Mouse (Mus musculus) intestine, embryonic 15.5 days (tissue): ENCODE data around the gene Gpr27. TPM values are rescaled to one million over a fixed set of nuclear protein-coding genes. Genes with fewer than 3 reads are reported as not detected.

Source experiments
- ATAC-seq: fragments of 200-750 bp; cut with Nextera tagmentation; 2 replicates; pipeline ENCODE4 v1.8.0; 2017; ENCODE audit warnings: moderate TSS enrichment, moderate library complexity
- H3K27ac ChIP-seq: fragments of 300-500 bp; sonication (generic); 2 replicates; pipeline ENCODE4 v1.5.1; 2015; ENCODE audit warnings: mild to moderate bottlenecking, inconsistent platforms
- H3K27me3 ChIP-seq: fragments of 300-500 bp; sonication (generic); replicated peaks from 2 replicates; pipeline ENCODE4 v1.6.1; 2015; ENCODE audit warnings: inconsistent platforms
- H3K36me3 ChIP-seq: fragments of 300-500 bp; sonication (generic); 2 replicates; pipeline ENCODE4 v1.6.1; 2015; ENCODE audit warnings: inconsistent platforms
- H3K4me1 ChIP-seq: fragments of 300-500 bp; sonication (generic); replicated peaks from 2 replicates; pipeline ENCODE4 v1.6.1; 2015; ENCODE audit warnings: inconsistent platforms
- H3K4me2 ChIP-seq: fragments of 300-500 bp; sonication (generic); replicated peaks from 2 replicates; pipeline ENCODE4 v1.6.1; 2015; ENCODE audit warnings: mild to moderate bottlenecking, inconsistent platforms
- H3K4me3 ChIP-seq: fragments of 300-500 bp; sonication (generic); replicated peaks from 2 replicates; pipeline ENCODE4 v1.5.1; 2015; ENCODE audit warnings: inconsistent platforms
- H3K9ac ChIP-seq: fragments of 300-500 bp; sonication (generic); 2 replicates; pipeline ENCODE4 v1.6.1; 2015; ENCODE audit warnings: inconsistent platforms
- H3K9me3 ChIP-seq: fragments of 300-500 bp; sonication (generic); 2 replicates; pipeline ENCODE4 v1.6.1; 2016; ENCODE audit warnings: inconsistent platforms
- WGBS: fragments of 180-500 bp; shearing (Covaris S2); methylation state at CpG from one replicate; pipeline ENCODE4 v1.1.7; 2015; 5-methylcytosine and 5-hydroxymethylcytosine counted together
- polyA plus RNA-seq: library from polyadenylated mRNA; unstranded; fragments of >200 nt; fragmentation: Nextera tagmentation; extraction: Ambion mirVana; gene quantifications from 2 replicates; pipeline ENCODE4 v1.2.1, GENCODE M21; 2015

Gene Gpr27
- polyA plus RNA-seq, 1 experiment from 2014 or later = 2.6 TPM

GRCm38 (mm10) chr6:99684899-99685298, 7.6 kb upstream of the Gpr27 start:
- no peak for ATAC-seq
- no peak overlapping the region for H3K4me3 ChIP-seq
- no peak overlapping the region for H3K9ac ChIP-seq
- no peaks in the 10 kb centered on the region for H3K9me3 ChIP-seq
- H3K4me1 ChIP-seq = no peaks in the 10 kb centered on the region
- no peak overlapping the region for H3K4me2 ChIP-seq
- WGBS = 55% methylated on average over 5 of the region's 5 CpGs
- H3K27ac ChIP-seq = no peak overlapping the region
- 0 out of 2 replicates have a peak, but pooled peaks cover 2% of the 10 kb centered on the region for H3K27me3 ChIP-seq
- no peaks in the 10 kb centered on the region for H3K36me3 ChIP-seq

- Histone ChIP-seq H3K27ac (no peak overlapping the region), H3K9ac (no peak overlapping the region), H3K36me3 (no peaks in the 10 kb centered on the region), H3K4me1 (peaks cover 6% of the 10 kb centered on the region), H3K27me3 (peaks cover 35% of the 10 kb centered on the region), H3K4me3 (no peak overlapping the region), H3K4me2 (no peak overlapping the region), H3K9me3 (no peaks in the 10 kb centered on the region)
- 80% methylated on average over 6 of the region's 6 CpGs for WGBS
- no peak for ATAC-seq
Observed at GRCm38 (mm10) chr6:99688513-99688912, 4.0 kb upstream of the Gpr27 start.

GRCm38 (mm10) chr6:99691666-99692205, 743 bp upstream of the Gpr27 start:
- Histone ChIP-seq H3K27ac (no peak overlapping the region), H3K27me3 (peaks cover 63% of the 10 kb centered on the region), H3K9me3 (no peaks in the 10 kb centered on the region), H3K9ac (peak overlapping the region; percentile 70), H3K36me3 (no peaks in the 10 kb centered on the region), H3K4me1 (peaks cover 8% of the 10 kb centered on the region), H3K4me3 (peak overlapping the region; percentile 80), H3K4me2 (peak overlapping the region; percentile 96)
- 7% methylated on average over 24 of the region's 25 CpGs for WGBS
- peak; percentile 28 for ATAC-seq

GRCm38 (mm10) chr6:99692916-99693841, 700 bp downstream of the Gpr27 start:
- Histone ChIP-seq H3K27ac (no peak overlapping the region), H3K9me3 (no peaks in the 10 kb centered on the region), H3K36me3 (no peaks in the 10 kb centered on the region), H3K27me3 (peaks cover 67% of the 10 kb centered on the region), H3K4me3 (peak overlapping the region; percentile 80), H3K9ac (peak overlapping the region; percentile 70), H3K4me2 (peak overlapping the region; percentile 96), H3K4me1 (peaks cover 8% of the 10 kb centered on the region)
- 1% methylated on average over 110 of the region's 110 CpGs for WGBS
- peak; percentile 62 for ATAC-seq

- ATAC-seq = no peak
- WGBS = 60% methylated on average over 3 of the region's 3 CpGs
- H3K36me3 ChIP-seq = no peaks in the 10 kb centered on the region
- no peak overlapping the region for H3K4me3 ChIP-seq
- peaks cover 14% of the 10 kb centered on the region for H3K27me3 ChIP-seq
- H3K4me2 ChIP-seq = no peak overlapping the region
- H3K9me3 ChIP-seq = no peaks in the 10 kb centered on the region
- no peak overlapping the region for H3K9ac ChIP-seq
- H3K27ac ChIP-seq = no peak overlapping the region
- H3K4me1 ChIP-seq = no peaks in the 10 kb centered on the region
Observed at GRCm38 (mm10) chr6:99700484-99700883, 8.0 kb downstream of the Gpr27 start.

GRCm38 (mm10) chr6:99711576-99712101, 19.2 kb downstream of the Gpr27 start:
- Histone ChIP-seq H3K9ac (no peak overlapping the region), H3K27me3 (0 out of 2 replicates have a peak, but pooled peaks cover 3% of the 10 kb centered on the region), H3K36me3 (no peaks in the 10 kb centered on the region), H3K9me3 (no peaks in the 10 kb centered on the region), H3K27ac (no peak overlapping the region), H3K4me2 (no peak overlapping the region), H3K4me3 (no peak overlapping the region), H3K4me1 (no peaks in the 10 kb centered on the region)
- ATAC-seq = peak; percentile 72
- 57% methylated on average over 11 of the region's 11 CpGs for WGBS

- no peaks in the 10 kb centered on the region for H3K4me1 ChIP-seq
- 83% methylated on average over 5 of the region's 5 CpGs for WGBS
- ATAC-seq = no peak
- H3K9ac ChIP-seq = no peak overlapping the region
- H3K27me3 ChIP-seq = 0 out of 2 replicates have a peak, but pooled peaks cover 3% of the 10 kb centered on the region
- H3K9me3 ChIP-seq = no peaks in the 10 kb centered on the region
- H3K36me3 ChIP-seq = no peaks in the 10 kb centered on the region
- H3K4me2 ChIP-seq = no peak overlapping the region
- no peak overlapping the region for H3K27ac ChIP-seq
- no peak overlapping the region for H3K4me3 ChIP-seq
Observed at GRCm38 (mm10) chr6:99713256-99713655, 20.8 kb downstream of the Gpr27 start.

GRCm38 (mm10) chr6:99715191-99715590, 22.7 kb downstream of the Gpr27 start:
- no peak overlapping the region for H3K4me2 ChIP-seq
- no peak for ATAC-seq
- no peak overlapping the region for H3K9ac ChIP-seq
- no peak overlapping the region for H3K4me3 ChIP-seq
- 0 out of 2 replicates have a peak, but pooled peaks cover 3% of the 10 kb centered on the region for H3K27me3 ChIP-seq
- no peak overlapping the region for H3K27ac ChIP-seq
- no peaks in the 10 kb centered on the region for H3K36me3 ChIP-seq
- H3K9me3 ChIP-seq = no peaks in the 10 kb centered on the region
- H3K4me1 ChIP-seq = no peaks in the 10 kb centered on the region
- 63% methylated on average over 6 of the region's 6 CpGs for WGBS

GRCm38 (mm10) chr6:99715913-99716312, 23.4 kb downstream of the Gpr27 start:
- H3K4me1 ChIP-seq = no peaks in the 10 kb centered on the region
- no peaks in the 10 kb centered on the region for H3K9me3 ChIP-seq
- 0 out of 2 replicates have a peak, but pooled peaks cover 3% of the 10 kb centered on the region for H3K27me3 ChIP-seq
- H3K9ac ChIP-seq = no peak overlapping the region
- ATAC-seq = no peak
- no peaks in the 10 kb centered on the region for H3K36me3 ChIP-seq
- no peak overlapping the region for H3K4me2 ChIP-seq
- WGBS = 58% methylated on average over 6 of the region's 6 CpGs
- H3K27ac ChIP-seq = no peak overlapping the region
- H3K4me3 ChIP-seq = no peak overlapping the region

GRCm38 (mm10) chr6:99721032-99721431, 28.6 kb downstream of the Gpr27 start:
- WGBS = 80% methylated on average over 9 of the region's 9 CpGs
- peaks cover 5% of the 10 kb centered on the region; the same call in 1 of the 2 replicates for H3K4me1 ChIP-seq

GRCm38 (mm10) chr6:99722390-99722789, 29.9 kb downstream of the Gpr27 start:
- Histone ChIP-seq H3K9me3 (no peaks in the 10 kb centered on the region), H3K27me3 (peaks cover 21% of the 10 kb centered on the region), H3K27ac (no peak overlapping the region), H3K4me1 (peaks cover 12% of the 10 kb centered on the region; the same call in 1 of the 2 replicates), H3K9ac (no peak overlapping the region), H3K36me3 (no peaks in the 10 kb centered on the region), H3K4me2 (no peak overlapping the region), H3K4me3 (no peak overlapping the region)
- WGBS = 85% methylated on average over 9 of the region's 9 CpGs
- no peak for ATAC-seq

More at GRCm38 (mm10) chr6:99721032-99721431, 28.6 kb downstream of the Gpr27 start:
- H3K4me2 ChIP-seq = no peak overlapping the region
- no peak overlapping the region for H3K4me3 ChIP-seq
- no peak overlapping the region for H3K27ac ChIP-seq
- no peaks in the 10 kb centered on the region for H3K9me3 ChIP-seq
- no peak for ATAC-seq
- peaks cover 9% of the 10 kb centered on the region for H3K27me3 ChIP-seq
- H3K9ac ChIP-seq = no peak overlapping the region
- H3K36me3 ChIP-seq = no peaks in the 10 kb centered on the region

- Histone ChIP-seq H3K9me3 (no peaks in the 10 kb centered on the region), H3K4me3 (peak within 1 kb of the TSS; percentile 44), H3K27ac (no peak within 1 kb of the TSS), H3K27me3 (peaks cover 23% of the 10 kb centered on the region), H3K4me2 (peak within 1 kb of the TSS; percentile 95), H3K4me1 (peaks cover 12% of the 10 kb centered on the region; the same call in 1 of the 2 replicates), H3K9ac (peak within 1 kb of the TSS; percentile 31), H3K36me3 (no peaks in the 10 kb centered on the region)
- peak; percentile 65 for ATAC-seq
- WGBS = under 1% methylated on average over 60 of the region's 61 CpGs
Observed at GRCm38 (mm10) chr6:99725971-99726561, 33.6 kb downstream of the Gpr27 start, which contains the start of gene Prok2. Gene Prok2, minus strand, starts transcription at chr6:99726392.
